9 mouse cellular contexts compared by ENCODE assay signal in genomic region chr7:24326273-24327135, GRCm38 (mm10). TPM values are rescaled to one million over a fixed set of nuclear protein-coding genes. Genes with fewer than 3 reads are reported as not detected.
DNase-seq lines count a peak whose midpoint lies in the region; ATAC-seq and TF ChIP-seq lines count a peak whose summit lies in the region.
"Had no signal": no experiment of that assay in that cellular context is flagged by ENCODE, and none has a peak within 500 bp of the region (broad histone marks: within the 10 kb centered on the region; RNA-seq: fewer than 3 reads in every experiment).

No protein-coding gene starts in this region.

- H3K4me2 ChIP-seq in liver, embryonic 11.5 days, result peak overlapping the region; percentile 47
- peak overlapping the region; percentile 46 for H3K4me2 ChIP-seq in stomach, embryonic 14.5 days (replicated peaks; ENCODE audit: low read depth, low read length)

- no peak for DNase-seq in liver, embryonic 11.5 days (ENCODE audit: low spot score)
- DNase-seq in liver, result no peak
- DNase-seq in hindbrain, embryonic 10.5 days (ENCODE audit: low spot score), result no peak
- DNase-seq in lung, adult 2 months, result peak; percentile 17
- no peak for DNase-seq in cerebellum, adult 8-10 months
- DNase-seq in gastrocnemius, adult 8-10 months (ENCODE audit: low spot score in 2 of 2), result no peak
- DNase-seq in cerebellum, adult 9-11 months, result no peak

- H3K27me3 ChIP-seq in liver, embryonic 11.5 days (replicated peaks; ENCODE audit: control insufficient read depth, insufficient read depth, low read length), result no peaks in the 10 kb centered on the region; the same call in 1 of the 2 replicates
- no peaks in the 10 kb centered on the region for H3K27me3 ChIP-seq in hindbrain, embryonic 10.5 days (ENCODE audit: insufficient read depth, poor library complexity, severe bottlenecking)
- H3K27me3 ChIP-seq in stomach, embryonic 14.5 days (ENCODE audit: control insufficient read depth, insufficient read depth, low read length), result no peaks in the 10 kb centered on the region

- H3K9me3 ChIP-seq in liver, embryonic 11.5 days (ENCODE audit: control insufficient read depth, low read length), result 0 out of 2 replicates have a peak, but pooled peaks cover 5% of the 10 kb centered on the region
- peaks cover 18% of the 10 kb centered on the region for H3K9me3 ChIP-seq in hindbrain, embryonic 10.5 days
- peaks cover 5% of the 10 kb centered on the region; the same call in 1 of the 2 replicates for H3K9me3 ChIP-seq in stomach, embryonic 14.5 days (ENCODE audit: control insufficient read depth, low read depth, low read length)

- 0 out of 2 replicates have a peak overlapping the region, but pooled peaks have one; percentile 5 for H3K4me3 ChIP-seq in liver, embryonic 11.5 days (ENCODE audit: low read depth, low read length)
- peak overlapping the region; percentile 48 for H3K4me3 ChIP-seq in hindbrain, embryonic 10.5 days
- H3K4me3 ChIP-seq in lung, adult 2 months (replicated peaks; ENCODE audit: extremely low read depth, low read depth, low read length), result no peak overlapping the region
- peak overlapping the region; percentile 17; the same call in 1 of the 2 replicates for H3K4me3 ChIP-seq in stomach, embryonic 14.5 days (ENCODE audit: low read depth, low read length)

- WGBS in liver, embryonic 11.5 days, result 51% methylated on average over 20 of the region's 20 CpGs
- WGBS in hindbrain, embryonic 10.5 days, result 45% methylated on average over 20 of the region's 20 CpGs
- WGBS in lung, adult 2 months, result 45% methylated on average over 20 of the region's 20 CpGs
- 52% methylated on average over 20 of the region's 20 CpGs for WGBS in stomach, embryonic 14.5 days

- H3K4me1 ChIP-seq in liver, embryonic 11.5 days (replicated peaks; ENCODE audit: control insufficient read depth, insufficient read depth, low read length), result no peaks in the 10 kb centered on the region
- H3K4me1 ChIP-seq in hindbrain, embryonic 10.5 days (replicated peaks), result peaks cover 3% of the 10 kb centered on the region; the same call in 1 of the 2 replicates
- H3K4me1 ChIP-seq in lung, adult 2 months (ENCODE audit: control insufficient read depth, insufficient read depth, low read length), result no peaks in the 10 kb centered on the region
- no peaks in the 10 kb centered on the region for H3K4me1 ChIP-seq in stomach, embryonic 14.5 days (ENCODE audit: control insufficient read depth, insufficient read depth, low read length)

- no peak for TF ChIP-seq CTCF in lung, adult 2 months (IDR thresholded peaks at IDR 0.05; ENCODE audit: insufficient read depth, low read length)

- no peaks in the 10 kb centered on the region for H3K36me3 ChIP-seq in liver, embryonic 11.5 days (ENCODE audit: control insufficient read depth, insufficient read depth, low read length)
- no peaks in the 10 kb centered on the region for H3K36me3 ChIP-seq in hindbrain, embryonic 10.5 days
- H3K36me3 ChIP-seq in stomach, embryonic 14.5 days (ENCODE audit: control insufficient read depth, insufficient read depth, low read length), result no peaks in the 10 kb centered on the region

- ATAC-seq in liver, embryonic 11.5 days (replicated peaks; ENCODE audit: low FRiP score), result no peak
- ATAC-seq in stomach, embryonic 14.5 days (ENCODE audit: insufficient number of reproducible peaks, insufficient read depth, low FRiP score, low read depth), result no peak

- no peak overlapping the region for H3K9ac ChIP-seq in liver, embryonic 11.5 days (ENCODE audit: low read depth, low read length)
- peak overlapping the region; percentile 36; the same call in 1 of the 2 replicates for H3K9ac ChIP-seq in stomach, embryonic 14.5 days (replicated peaks; ENCODE audit: low read depth, low read length)

- no peak for TF ChIP-seq POLR2A in lung, adult 2 months (IDR thresholded peaks at IDR 0.05; ENCODE audit: borderline replicate concordance, extremely low read depth, low read depth, low read length)

- no peak overlapping the region for H3K27ac ChIP-seq in liver, embryonic 11.5 days (ENCODE audit: low read depth, low read length)
- H3K27ac ChIP-seq in hindbrain, embryonic 10.5 days, result peak overlapping the region; percentile 80
- no peak overlapping the region for H3K27ac ChIP-seq in stomach, embryonic 14.5 days (ENCODE audit: low read length)

RNA-seq across cellular contexts. Expression of gene Tescl, which starts 7.2 kb away (rescaled TPM):
- 0.22 TPM in 1 of 2 replicates, not detected in the other for polyA plus RNA-seq in liver, embryonic 11.5 days (2014; fragmentation: Nextera tagmentation; extraction: Ambion mirVana)
- polyA plus RNA-seq in hindbrain, embryonic 10.5 days (2016; fragmentation: Nextera tagmentation; extraction: Ambion mirVana), result 0.25 TPM in 1 of 2 replicates, not detected in the other
- 0.58 and 2.0 TPM in 2 replicates for polyA plus RNA-seq in lung, adult 2 months (2012; rRNA removed)
- 0.41 TPM in 1 of 2 replicates, not detected in the other for polyA plus RNA-seq in stomach, embryonic 14.5 days (2014; fragmentation: Nextera tagmentation; extraction: Ambion mirVana)
- not detected for total RNA-seq in gastrocnemius, adult 8-10 months (2022)
- total RNA-seq: neutrophil, adult 5-6 weeks had no signal

RNA-seq across cellular contexts. Expression of gene Zfp94, which starts 10.0 kb away (rescaled TPM):
- 5.6 and 5.8 TPM in 2 replicates for polyA plus RNA-seq in liver, embryonic 11.5 days (2014; fragmentation: Nextera tagmentation; extraction: Ambion mirVana)
- 10.8 and 13.2 TPM in 2 replicates for polyA plus RNA-seq in hindbrain, embryonic 10.5 days (2016; fragmentation: Nextera tagmentation; extraction: Ambion mirVana)
- polyA plus RNA-seq in lung, adult 2 months (2012; rRNA removed), result 3.9 and 9.0 TPM in 2 replicates
- 10.6 and 13.2 TPM in 2 replicates for polyA plus RNA-seq in stomach, embryonic 14.5 days (2014; fragmentation: Nextera tagmentation; extraction: Ambion mirVana)
- 1 to 10 TPM; 1.7 to 3.1 (median 2.9) TPM for total RNA-seq in gastrocnemius, adult 8-10 months (2022)

RNA-seq across cellular contexts. Expression of gene Lypd5, which starts 22.5 kb away (rescaled TPM):
- not detected in 2 replicates for polyA plus RNA-seq in liver, embryonic 11.5 days (2014; fragmentation: Nextera tagmentation; extraction: Ambion mirVana)
- polyA plus RNA-seq in hindbrain, embryonic 10.5 days (2016; fragmentation: Nextera tagmentation; extraction: Ambion mirVana), result not detected in 2 replicates
- polyA plus RNA-seq in lung, adult 2 months (2012; rRNA removed), result 32.1 TPM in 1 of 2 replicates, not detected in the other
- not detected in 2 replicates for polyA plus RNA-seq in stomach, embryonic 14.5 days (2014; fragmentation: Nextera tagmentation; extraction: Ambion mirVana)
- not detected for total RNA-seq in gastrocnemius, adult 8-10 months (2022)
- total RNA-seq: neutrophil, adult 5-6 weeks had no signal

RNA-seq across cellular contexts. Expression of gene Zfp61, which starts 25.5 kb away (rescaled TPM):
- 10.8 and 13.2 TPM in 2 replicates for polyA plus RNA-seq in liver, embryonic 11.5 days (2014; fragmentation: Nextera tagmentation; extraction: Ambion mirVana)
- polyA plus RNA-seq in hindbrain, embryonic 10.5 days (2016; fragmentation: Nextera tagmentation; extraction: Ambion mirVana), result 35.4 and 40.3 TPM in 2 replicates
- polyA plus RNA-seq in lung, adult 2 months (2012; rRNA removed), result 5.1 and 8.7 TPM in 2 replicates
- polyA plus RNA-seq in stomach, embryonic 14.5 days (2014; fragmentation: Nextera tagmentation; extraction: Ambion mirVana), result 35.3 and 42.7 TPM in 2 replicates
- total RNA-seq in gastrocnemius, adult 8-10 months (2022), result 1 to 10 TPM; 2.8 to 4.9 (median 3.3) TPM

RNA-seq across cellular contexts. Expression of gene Kcnn4, which starts 43.6 kb away (rescaled TPM):
- polyA plus RNA-seq in liver, embryonic 11.5 days (2014; fragmentation: Nextera tagmentation; extraction: Ambion mirVana), result 119 and 123 TPM in 2 replicates
- 3.9 and 4.2 TPM in 2 replicates for polyA plus RNA-seq in hindbrain, embryonic 10.5 days (2016; fragmentation: Nextera tagmentation; extraction: Ambion mirVana)
- 9.0 and 11.3 TPM in 2 replicates for polyA plus RNA-seq in lung, adult 2 months (2012; rRNA removed)
- polyA plus RNA-seq in stomach, embryonic 14.5 days (2014; fragmentation: Nextera tagmentation; extraction: Ambion mirVana), result 2.4 and 3.0 TPM in 2 replicates
- total RNA-seq in gastrocnemius, adult 8-10 months (2022), result under 1 TPM; 0.17 to 0.74 (median 0.24) TPM
